Mouse (Mus musculus): ENCODE measurements around the gene Tjp2. TPM values are rescaled to one million over a fixed set of nuclear protein-coding genes. Genes with fewer than 3 reads are reported as not detected.
A peak's percentile ranks its signal among the peaks of the same experiment; 100 is the strongest.

Tjp2 gene
- total and polyA plus RNA-seq, 3 experiments, result 7.9 to 19.2 (median 16.1) TPM

DNA sequence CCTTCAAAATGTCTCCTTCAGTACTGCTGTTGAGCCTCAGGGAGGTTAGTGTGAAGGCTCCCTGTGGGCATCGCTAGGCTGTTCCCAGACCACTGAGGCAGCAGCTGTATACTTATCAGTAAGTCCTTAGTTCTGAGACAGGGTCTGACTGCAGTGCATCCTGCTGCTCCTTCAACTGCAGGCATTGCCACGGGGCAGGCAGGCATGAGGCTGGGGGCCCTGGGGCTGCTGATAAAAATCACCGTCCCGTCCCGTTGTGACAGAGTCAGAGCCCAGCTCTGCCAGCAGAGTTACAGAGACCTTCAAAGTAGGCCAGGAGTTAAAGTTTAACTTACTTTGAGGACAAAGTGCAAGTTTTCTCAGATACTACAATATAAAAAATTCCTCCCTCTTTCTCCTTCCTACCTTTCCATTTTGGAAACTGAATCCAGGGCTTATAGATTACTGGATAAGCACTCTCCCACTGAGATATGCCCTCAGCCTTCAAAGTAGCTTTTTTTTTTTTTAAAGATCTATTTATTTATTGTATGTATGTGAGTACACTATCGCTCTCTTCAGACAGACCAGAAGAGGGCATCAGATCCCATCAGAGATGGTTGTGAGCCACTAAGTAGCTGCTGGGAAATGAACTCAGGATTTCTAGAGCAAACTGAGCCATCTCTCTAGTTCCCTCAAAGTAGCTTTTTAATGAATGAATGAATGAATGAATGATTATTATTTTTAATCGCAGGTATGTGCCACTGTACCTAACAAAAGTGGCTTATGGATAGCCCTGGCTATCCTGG, 41.4 kb upstream of the Tjp2 start:
- intact Hi-C loops (cut with DNase I), result loop anchor here (5.0 kb wide), 1 partner anchor 404 kb away; no protein-coding TSS in a partner anchor
- WGBS, result 88% methylated on average over 7 of the region's 7 CpGs
- no peaks in the 10 kb centered on the region for H3K36me3 ChIP-seq (ENCODE audit: control insufficient read depth, insufficient read depth, low read length)

GRCm38 (mm10) chr19:24264991-24265390, 40.2 kb upstream of the Tjp2 start:
- intact Hi-C loops (cut with DNase I), result loop anchor here (1.0 to 5.0 kb wide), 4 partner anchors 40 to 403 kb away; partner anchors contain the start of gene Tjp2
- Histone ChIP-seq H3K9ac (ENCODE audit: low read depth, low read length) (no peak overlapping the region), H3K27me3 (ENCODE audit: control insufficient read depth, insufficient read depth, low read length) (no peaks in the 10 kb centered on the region), H3K36me3 (ENCODE audit: control insufficient read depth, insufficient read depth, low read length) (no peaks in the 10 kb centered on the region), H3K4me3 (no peak overlapping the region), H3K79me2 (replicated peaks; ENCODE audit: control insufficient read depth, insufficient read depth, low read length) (no peaks in the 10 kb centered on the region), H3K27ac (no peak overlapping the region), H3K4me1 (ENCODE audit: control insufficient read depth, insufficient read depth, low read length) (no peaks in the 10 kb centered on the region; the same call in 1 of the 2 replicates)
- DNase-seq, result peak; percentile 78 to 80
- TF ChIP-seq POLR2A (IDR thresholded peaks at IDR 0.05; ENCODE audit: insufficient read depth, low read depth, low read length) (no peak), CTCF (IDR thresholded peaks at IDR 0.05) (peak; percentile 93), EP300 (IDR thresholded peaks at IDR 0.05; ENCODE audit: insufficient read depth, low read depth, low read length) (peak; percentile 49)
- 31% methylated on average over 7 of the region's 7 CpGs for WGBS

More for the DNA sequence above, 41.4 kb upstream of the Tjp2 start:
- H3K27ac ChIP-seq, result no peak overlapping the region
- H3K79me2 ChIP-seq (replicated peaks; ENCODE audit: control insufficient read depth, insufficient read depth, low read length), result no peaks in the 10 kb centered on the region
- H3K4me1 ChIP-seq (ENCODE audit: control insufficient read depth, insufficient read depth, low read length), result no peaks in the 10 kb centered on the region; the same call in 1 of the 2 replicates
- H3K4me3 ChIP-seq, result no peak overlapping the region
- DNase-seq, result no peak
- TF ChIP-seq CTCF (IDR thresholded peaks at IDR 0.05) (no peak), EP300 (IDR thresholded peaks at IDR 0.05; ENCODE audit: insufficient read depth, low read depth, low read length) (no peak), POLR2A (IDR thresholded peaks at IDR 0.05; ENCODE audit: insufficient read depth, low read depth, low read length) (no peak)
- H3K9ac ChIP-seq (ENCODE audit: low read depth, low read length), result no peak overlapping the region
- H3K27me3 ChIP-seq (ENCODE audit: control insufficient read depth, insufficient read depth, low read length), result no peaks in the 10 kb centered on the region

GRCm38 (mm10) chr19:24262736-24263135, 37.9 kb upstream of the Tjp2 start:
- intact Hi-C loops (cut with DNase I), result no loop called here
- WGBS, result 94% methylated on average over 14 of the region's 14 CpGs
- no peaks in the 10 kb centered on the region for H3K27me3 ChIP-seq (ENCODE audit: control insufficient read depth, insufficient read depth, low read length)

DNA sequence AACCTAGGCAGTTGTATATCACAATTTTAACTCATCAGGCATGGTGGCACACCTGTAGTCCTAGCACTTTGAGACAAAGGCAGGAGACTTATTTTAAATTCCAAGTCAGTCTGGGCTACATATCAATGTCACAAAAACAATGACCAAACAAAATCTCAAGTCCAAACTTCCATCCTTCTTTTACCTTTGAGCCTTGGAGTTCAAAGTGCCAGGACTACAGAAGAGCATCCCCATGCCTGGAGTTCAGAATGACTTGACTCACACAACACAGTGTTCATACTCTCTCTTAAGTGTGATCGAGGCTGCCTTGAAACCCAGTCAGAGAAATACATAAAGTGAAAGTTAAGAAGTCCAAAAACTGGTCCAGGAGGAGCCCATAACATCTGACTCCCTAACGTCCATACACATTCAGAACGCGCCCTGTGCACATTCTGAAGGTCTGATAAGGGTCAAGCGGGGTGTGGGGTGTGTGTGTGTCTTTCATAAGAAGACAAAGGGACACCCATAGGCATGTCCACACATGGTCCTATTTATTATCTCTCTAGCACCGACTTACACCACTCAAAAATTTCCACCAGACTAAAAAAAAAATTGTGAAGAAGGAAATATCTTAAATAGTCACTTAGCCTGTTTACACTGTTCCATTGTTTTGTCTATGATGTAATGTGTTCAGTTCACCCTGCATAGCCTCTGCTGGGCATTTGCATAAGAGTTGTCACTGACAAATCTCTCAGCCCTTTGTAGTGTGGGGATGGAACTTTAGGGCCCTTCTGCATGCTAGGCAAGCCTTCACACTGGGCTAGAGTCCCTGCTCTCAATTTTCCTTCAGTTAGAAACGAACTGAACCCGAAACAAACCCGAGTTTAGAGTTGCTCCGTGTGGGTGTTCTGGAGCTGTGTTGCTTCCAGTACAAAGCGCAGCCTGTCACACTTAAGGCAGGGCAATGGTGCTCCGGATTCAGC, 34.8 kb upstream of the Tjp2 start:
- H3K27ac ChIP-seq, result peak overlapping the region; percentile 48
- WGBS, result 45% methylated on average over 12 of the region's 12 CpGs
- intact Hi-C loops (cut with DNase I), result no loop called here

More at GRCm38 (mm10) chr19:24262736-24263135, 37.9 kb upstream of the Tjp2 start:
- TF ChIP-seq CTCF (IDR thresholded peaks at IDR 0.05) (no peak), POLR2A (IDR thresholded peaks at IDR 0.05; ENCODE audit: insufficient read depth, low read depth, low read length) (no peak), EP300 (IDR thresholded peaks at IDR 0.05; ENCODE audit: insufficient read depth, low read depth, low read length) (no peak)
- Histone ChIP-seq H3K36me3 (ENCODE audit: control insufficient read depth, insufficient read depth, low read length) (0 out of 2 replicates have a peak, but pooled peaks cover 2% of the 10 kb centered on the region), H3K4me3 (no peak overlapping the region), H3K27ac (no peak overlapping the region), H3K79me2 (replicated peaks; ENCODE audit: control insufficient read depth, insufficient read depth, low read length) (no peaks in the 10 kb centered on the region), H3K4me1 (ENCODE audit: control insufficient read depth, insufficient read depth, low read length) (peaks cover 10% of the 10 kb centered on the region), H3K9ac (ENCODE audit: low read depth, low read length) (no peak overlapping the region)
- DNase-seq, result no peak

DNA sequence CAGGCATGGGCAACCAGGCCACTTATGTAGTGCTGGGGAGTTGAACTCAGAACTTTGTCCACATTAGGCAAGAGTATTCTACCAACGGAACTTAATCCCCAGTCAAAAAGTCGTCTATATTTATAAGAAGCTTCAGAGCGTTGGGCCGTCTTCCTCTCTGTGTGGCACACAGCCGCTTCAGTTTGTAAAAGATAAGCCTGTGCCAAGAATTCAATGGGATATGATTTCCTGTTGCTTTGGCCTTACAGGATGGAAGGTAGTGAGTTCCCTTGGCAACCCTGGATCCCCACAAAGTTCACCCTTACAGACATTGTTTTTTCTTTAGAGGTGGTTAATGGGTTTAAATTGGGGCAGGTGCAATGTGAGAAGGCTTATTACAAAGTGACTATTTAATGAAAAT, 33.5 kb upstream of the Tjp2 start:
- H3K79me2 ChIP-seq (replicated peaks; ENCODE audit: control insufficient read depth, insufficient read depth, low read length), result no peaks in the 10 kb centered on the region
- peak overlapping the region; percentile 60 for H3K27ac ChIP-seq
- peaks cover 10% of the 10 kb centered on the region for H3K4me1 ChIP-seq (ENCODE audit: control insufficient read depth, insufficient read depth, low read length)
- H3K4me3 ChIP-seq, result no peak overlapping the region
- intact Hi-C loops (cut with DNase I), result no loop called here
- no peak for DNase-seq
- no peaks in the 10 kb centered on the region for H3K27me3 ChIP-seq (ENCODE audit: control insufficient read depth, insufficient read depth, low read length)
- no peak overlapping the region for H3K9ac ChIP-seq (ENCODE audit: low read depth, low read length)
- H3K36me3 ChIP-seq (ENCODE audit: control insufficient read depth, insufficient read depth, low read length), result 0 out of 2 replicates have a peak, but pooled peaks cover 2% of the 10 kb centered on the region
- WGBS, result 7% methylated on average over 5 of the region's 5 CpGs
- TF ChIP-seq EP300 (IDR thresholded peaks at IDR 0.05; ENCODE audit: insufficient read depth, low read depth, low read length) (0 out of 2 replicates have a peak, but pooled peaks have one; percentile 15), POLR2A (IDR thresholded peaks at IDR 0.05; ENCODE audit: insufficient read depth, low read depth, low read length) (no peak), CTCF (IDR thresholded peaks at IDR 0.05) (no peak)

More for the DNA sequence above, 34.8 kb upstream of the Tjp2 start:
- Histone ChIP-seq H3K9ac (ENCODE audit: low read depth, low read length) (no peak overlapping the region), H3K36me3 (ENCODE audit: control insufficient read depth, insufficient read depth, low read length) (0 out of 2 replicates have a peak, but pooled peaks cover 2% of the 10 kb centered on the region), H3K4me1 (ENCODE audit: control insufficient read depth, insufficient read depth, low read length) (peaks cover 10% of the 10 kb centered on the region), H3K4me3 (no peak overlapping the region), H3K27me3 (ENCODE audit: control insufficient read depth, insufficient read depth, low read length) (no peaks in the 10 kb centered on the region), H3K79me2 (replicated peaks; ENCODE audit: control insufficient read depth, insufficient read depth, low read length) (no peaks in the 10 kb centered on the region)
- TF ChIP-seq CTCF (IDR thresholded peaks at IDR 0.05), result no peak
- TF ChIP-seq POLR2A (IDR thresholded peaks at IDR 0.05; ENCODE audit: insufficient read depth, low read depth, low read length), result no peak
- TF ChIP-seq EP300 (IDR thresholded peaks at IDR 0.05; ENCODE audit: insufficient read depth, low read depth, low read length), result no peak
- DNase-seq, result no peak

Measured in heart, adult 2 months (tissue).